ENCODE assay signal across 8 mouse cellular contexts in genomic region chr4:48045281-48045720, GRCm38 (mm10). TPM values are rescaled to one million over a fixed set of nuclear protein-coding genes. Genes with fewer than 3 reads are reported as not detected.
DNase-seq lines count a peak whose midpoint lies in the region; ATAC-seq and TF ChIP-seq lines count a peak whose summit lies in the region.

No protein-coding gene starts in this region.

- DNase-seq in heart, adult 2 months = no peak
- DNase-seq in heart, adult 18-20 months = no peak
- DNase-seq in MEL (ENCODE audit: low read depth, low spot score) = no peak
- DNase-seq in liver, postnatal 0 days = peak; percentile 37
- DNase-seq in thymus, adult 18-20 months = peak; percentile 30 to 32
- no peak for DNase-seq in cerebellum, adult 8-10 months

- no peaks in the 10 kb centered on the region; the same call in 1 of the 2 replicates for H3K4me1 ChIP-seq in heart, adult 2 months (ENCODE audit: control insufficient read depth, insufficient read depth, low read length)
- peaks cover 0 to 7% of the 10 kb centered on the region in 2 experiments; a peak in 1 of 4 replicates for H3K4me1 ChIP-seq in MEL (ENCODE audit: control insufficient read depth in 1 of 2, insufficient read depth in 2 of 2, low read length in 2 of 2)
- peaks cover 46% of the 10 kb centered on the region for H3K4me1 ChIP-seq in erythroblast, embryonic 14.5 days (ENCODE audit: control insufficient read depth)
- peaks cover 50% of the 10 kb centered on the region for H3K4me1 ChIP-seq in hindbrain, embryonic 12.5 days
- peaks cover 29% of the 10 kb centered on the region for H3K4me1 ChIP-seq in liver, postnatal 0 days (ENCODE audit: insufficient read depth)

- peak overlapping the region; percentile 74 for H3K9ac ChIP-seq in heart, adult 2 months (ENCODE audit: low read depth, low read length)
- peak overlapping the region; percentile 55 for H3K9ac ChIP-seq in MEL (ENCODE audit: control insufficient read depth, low read depth, low read length, poor library complexity, severe bottlenecking)
- H3K9ac ChIP-seq in hindbrain, embryonic 12.5 days = peak overlapping the region; percentile 64
- H3K9ac ChIP-seq in liver, postnatal 0 days (replicated peaks) = peak overlapping the region; percentile 68

- H3K4me2 ChIP-seq in hindbrain, embryonic 12.5 days (replicated peaks) = peak overlapping the region; percentile 95
- H3K4me2 ChIP-seq in liver, postnatal 0 days (ENCODE audit: low read depth, low read length) = peak overlapping the region; percentile 95

- no peak for TF ChIP-seq EP300 in heart, adult 2 months (IDR thresholded peaks at IDR 0.05; ENCODE audit: insufficient read depth, low read depth, low read length)
- no peak for TF ChIP-seq EP300 in MEL (IDR thresholded peaks at IDR 0.05; ENCODE audit: low read depth in 1 of 2, low read length in 2 of 2)
- TF ChIP-seq EP300 in liver, postnatal 0 days (IDR thresholded peaks at IDR 0.05; ENCODE audit: low read depth) = no peak

- no peaks in the 10 kb centered on the region for H3K36me3 ChIP-seq in heart, adult 2 months (ENCODE audit: control insufficient read depth, insufficient read depth, low read length)
- H3K36me3 ChIP-seq in MEL (ENCODE audit: control insufficient read depth in 1 of 2, insufficient read depth in 2 of 2, low read length in 2 of 2) = peaks cover 0 to 8% of the 10 kb centered on the region in 2 experiments; a peak in 1 of 4 replicates
- H3K36me3 ChIP-seq in erythroblast, embryonic 14.5 days (ENCODE audit: control insufficient read depth) = no peaks in the 10 kb centered on the region
- no peaks in the 10 kb centered on the region for H3K36me3 ChIP-seq in hindbrain, embryonic 12.5 days
- no peaks in the 10 kb centered on the region for H3K36me3 ChIP-seq in liver, postnatal 0 days (replicated peaks; ENCODE audit: insufficient read depth, low read length)

- no peaks in the 10 kb centered on the region for H3K79me2 ChIP-seq in heart, adult 2 months (replicated peaks; ENCODE audit: control insufficient read depth, insufficient read depth, low read length)
- peaks cover 4% of the 10 kb centered on the region; the same call in 1 of the 2 replicates for H3K79me2 ChIP-seq in MEL (ENCODE audit: control insufficient read depth, insufficient read depth, low read length, poor library complexity)

- peak overlapping the region; percentile 72 for H3K4me3 ChIP-seq in heart, adult 2 months
- H3K4me3 ChIP-seq in MEL (ENCODE audit: control insufficient read depth in 1 of 2, insufficient read depth in 1 of 2, low read depth in 2 of 2, low read length in 2 of 2) = peak overlapping the region; percentile 92 to 95
- peak overlapping the region; percentile 81 for H3K4me3 ChIP-seq in erythroblast, embryonic 14.5 days (replicated peaks)
- peak overlapping the region; percentile 68 for H3K4me3 ChIP-seq in hindbrain, embryonic 12.5 days
- peak overlapping the region; percentile 83 for H3K4me3 ChIP-seq in liver, postnatal 0 days (ENCODE audit: low read depth, low read length)

- WGBS in heart, adult 2 months = under 1% methylated on average over 42 of the region's 42 CpGs
- under 1% methylated on average over 42 of the region's 42 CpGs for WGBS in hindbrain, embryonic 12.5 days
- WGBS in liver, postnatal 0 days (ENCODE audit: insufficient replicate concordance) = under 1% methylated on average over 37 of the region's 42 CpGs

- H3K27me3 ChIP-seq in heart, adult 2 months (ENCODE audit: control insufficient read depth, insufficient read depth, low read length) = no peaks in the 10 kb centered on the region; the same call in 1 of the 2 replicates
- 0 out of 4 replicates have a peak, but pooled peaks cover 0 to 3% of the 10 kb centered on the region in 2 experiments for H3K27me3 ChIP-seq in MEL (ENCODE audit: control insufficient read depth in 1 of 2, insufficient read depth in 2 of 2, low read length in 2 of 2)
- peaks cover 82% of the 10 kb centered on the region for H3K27me3 ChIP-seq in erythroblast, embryonic 14.5 days (ENCODE audit: control insufficient read depth)
- peaks cover 43% of the 10 kb centered on the region for H3K27me3 ChIP-seq in hindbrain, embryonic 12.5 days
- peaks cover 54% of the 10 kb centered on the region for H3K27me3 ChIP-seq in liver, postnatal 0 days (ENCODE audit: insufficient read depth, low read length)

- no peak for TF ChIP-seq RAD21 in MEL (IDR thresholded peaks at IDR 0.05; ENCODE audit: low read depth, low read length)

- TF ChIP-seq CTCF in heart, adult 2 months (IDR thresholded peaks at IDR 0.05) = no peak; the same call in 1 of the 2 replicates
- no peak; a peak in 1 of 6 replicates for TF ChIP-seq CTCF in MEL (IDR thresholded peaks at IDR 0.05 in 2 of 3, conservative IDR thresholded peaks at IDR 0.05 in 1 of 3; ENCODE audit: control insufficient read depth in 1 of 3, insufficient read depth in 1 of 3, low read depth in 2 of 3, low read length in 3 of 3, poor library complexity in 1 of 3, severe bottlenecking in 1 of 3)
- no peak for TF ChIP-seq CTCF in liver, postnatal 0 days (IDR thresholded peaks at IDR 0.05; ENCODE audit: low read depth)

- intact Hi-C loops in heart, adult 2 months (cut with DNase I) = loop anchor here (2.0 kb wide), 1 partner anchor 80 kb away; the partner anchor contains the start of gene Stx17

- peak overlapping the region; percentile 98 for H3K27ac ChIP-seq in heart, adult 2 months
- H3K27ac ChIP-seq in MEL (ENCODE audit: control insufficient read depth, low read depth, low read length) = no peak overlapping the region
- peak overlapping the region; percentile 88 for H3K27ac ChIP-seq in hindbrain, embryonic 12.5 days
- no peak overlapping the region for H3K27ac ChIP-seq in liver, postnatal 0 days (ENCODE audit: low read depth)

- ATAC-seq in hindbrain, embryonic 12.5 days (ENCODE audit: low FRiP score) = peak; percentile 32
- ATAC-seq in liver, postnatal 0 days = no peak

- TF ChIP-seq POLR2A in heart, adult 2 months (IDR thresholded peaks at IDR 0.05; ENCODE audit: insufficient read depth, low read depth, low read length) = no peak
- TF ChIP-seq POLR2A in MEL (IDR thresholded peaks at IDR 0.05; ENCODE audit: control insufficient read depth in 1 of 2, insufficient read depth in 1 of 2, low read depth in 1 of 2, low read length in 2 of 2, poor library complexity in 1 of 2) = no peak

- no peaks in the 10 kb centered on the region for H3K9me3 ChIP-seq in MEL (replicated peaks; ENCODE audit: insufficient read depth, low read length)
- peaks cover 17% of the 10 kb centered on the region; the same call in 1 of the 2 replicates for H3K9me3 ChIP-seq in erythroblast, embryonic 14.5 days (ENCODE audit: control insufficient read depth, low read length)
- H3K9me3 ChIP-seq in hindbrain, embryonic 12.5 days (replicated peaks) = no peaks in the 10 kb centered on the region
- H3K9me3 ChIP-seq in liver, postnatal 0 days (ENCODE audit: low read length) = no peaks in the 10 kb centered on the region

TF ChIP-seq in MEL, 35 proteins besides CTCF, POLR2A, EP300 and RAD21:
- TF ChIP-seq CHD2 (IDR thresholded peaks at IDR 0.05; ENCODE audit: low read length) (no peak), SMC3 (IDR thresholded peaks at IDR 0.05; ENCODE audit: low read depth, low read length) (no peak), MAZ (IDR thresholded peaks at IDR 0.05; ENCODE audit: low read depth, low read length) (0 out of 2 replicates have a peak, but pooled peaks have one; percentile 20), HCFC1 (IDR thresholded peaks at IDR 0.05; ENCODE audit: low read depth, low read length) (no peak), MAX (IDR thresholded peaks at IDR 0.05; ENCODE audit: low read length) (0 out of 2 replicates have a peak, but pooled peaks have one; percentile 8), ZNF384 (IDR thresholded peaks at IDR 0.05; ENCODE audit: low read depth, low read length) (no peak), MXI1 (IDR thresholded peaks at IDR 0.05; ENCODE audit: low read depth, low read length) (0 out of 2 replicates have a peak, but pooled peaks have one; percentile 0), ETS1 (IDR thresholded peaks at IDR 0.05; ENCODE audit: low read depth, low read length) (0 out of 2 replicates have a peak, but pooled peaks have one; percentile 7), GATA1 (IDR thresholded peaks at IDR 0.05; ENCODE audit: low read depth, low read length) (no peak), ZMIZ1 (IDR thresholded peaks at IDR 0.05; ENCODE audit: low read depth, low read length) (no peak), TAL1 (IDR thresholded peaks at IDR 0.05; ENCODE audit: low read length) (no peak)

RNA-seq across cellular contexts. Expression of gene Nr4a3, which starts 0.3 kb away (rescaled TPM):
- 1 to 10 TPM; 5.3 to 6.7 TPM for total RNA-seq in heart, adult 2 months (2021)
- polyA plus RNA-seq in heart, adult 2 months (2012; rRNA removed) = 0.73 and 1.7 TPM in 2 replicates
- total RNA-seq in heart, adult 18-20 months (2021) = 1 to 10 TPM; 5.8 to 6.7 TPM
- 0.03 TPM in 1 of 2 replicates, not detected in the other for total RNA-seq in MEL (2012; rRNA removed)
- under 1 TPM in 1 of 2 experiments, not detected in 1; 0.17 TPM for polyA plus RNA-seq in MEL (2012; ENCODE audit: insufficient read depth in 1 of 2, insufficient read length in 2 of 2, low read depth in 1 of 2, low replicate concordance in 2 of 2, missing spikeins in 1 of 2)
- polyA plus RNA-seq in erythroblast, embryonic 14.5 days (2012) = not detected in 2 replicates
- 2.0 TPM in 2 replicates for polyA plus RNA-seq in hindbrain, embryonic 12.5 days (2016; fragmentation: Nextera tagmentation; extraction: Ambion mirVana)
- polyA plus RNA-seq in liver, postnatal 0 days (2015; fragmentation: Nextera tagmentation; extraction: Ambion mirVana) = not detected in 2 replicates

Comparison
In these comparisons a context has a peak if more than half of its experiments do, and no peak if none do; other contexts are left out.
1. DNase-seq: peak in liver, postnatal 0 days (single experiment) and thymus, adult 18-20 months (2 of 2); none in heart, adult 2 months (0 of 2), heart, adult 18-20 months (0 of 2), MEL (single experiment) and cerebellum, adult 8-10 months (single experiment).
2. H3K27ac ChIP-seq: peak in heart, adult 2 months (single experiment) and hindbrain, embryonic 12.5 days (single experiment); none in MEL (single experiment) and liver, postnatal 0 days (single experiment).
3. Peak in every context shown above with its lines, with median percentiles within 50 percentile points of each other: H3K4me3 ChIP-seq and H3K9ac ChIP-seq.